Mouse (Mus musculus) brown adipose tissue, adult 24 weeks (tissue): ENCODE data around the gene Chtop. TPM values are rescaled to one million over a fixed set of nuclear protein-coding genes. Genes with fewer than 3 reads are reported as not detected.
A peak's percentile ranks its signal among the peaks of the same experiment; 100 is the strongest.

ENCODE experiments used
- H3K27ac ChIP-seq: fragments of 200-500 bp; replicated peaks from 2 replicates; pipeline ENCODE4 v1.5.1; 2012; ENCODE audit warnings: low read depth, mild to moderate bottlenecking, low read length
- H3K4me1 ChIP-seq: fragments of 200-500 bp; 2 replicates; pipeline ENCODE4 v1.6.1; 2012; ENCODE audit warnings: low read length, mixed read lengths; ENCODE audit not compliant: control insufficient read depth, insufficient read depth, insufficient read length
- H3K4me3 ChIP-seq: fragments of 200-500 bp; 2 replicates; pipeline ENCODE4 v1.5.1; 2012; ENCODE audit warnings: low read depth, mild to moderate bottlenecking, low read length, moderate library complexity; ENCODE audit not compliant: insufficient read depth
- polyA plus RNA-seq: library from polyadenylated mRNA; stranded (reverse); fragments of >200 nt; gene quantifications from 2 replicates; pipeline ENCODE4 v1.2.4, GENCODE M21; 2012; ENCODE audit not compliant: missing spikeins, insufficient read depth, insufficient read length

The Chtop gene
- polyA plus RNA-seq, 1 experiment: 39.6 TPM

GRCm38 (mm10) chr3:90517711-90518110 lies 8.4 kb upstream of the Chtop start:
- peaks cover 24% of the 10 kb centered on the region for H3K4me1 ChIP-seq
- H3K27ac ChIP-seq: no peak overlapping the region
- no peak overlapping the region for H3K4me3 ChIP-seq

- Histone ChIP-seq H3K27ac (peak overlapping the region; percentile 60), H3K4me3 (peak overlapping the region; percentile 77)
Measured at GRCm38 (mm10) chr3:90515789-90516188, 6.5 kb upstream of the Chtop start.

DNA sequence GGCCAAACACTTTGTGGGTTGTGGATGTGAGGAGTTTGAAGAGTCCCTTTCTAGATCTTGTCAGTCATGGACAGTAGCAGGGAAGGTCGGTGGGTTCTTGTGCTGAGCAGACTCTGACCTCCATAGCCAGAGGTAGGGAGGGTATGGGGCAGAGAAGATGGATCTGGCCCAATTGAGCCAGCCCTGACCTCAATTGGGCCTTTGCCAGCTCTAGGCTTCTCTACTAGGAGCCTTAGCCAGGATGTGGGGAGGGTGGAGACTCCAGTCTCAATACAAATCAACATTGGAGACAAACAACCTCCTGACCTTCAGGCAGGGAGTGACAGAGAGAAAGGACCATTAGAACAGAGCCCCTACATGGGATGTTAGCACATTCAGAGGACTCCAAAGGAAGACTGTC lies 5.9 kb upstream of the Chtop start:
- Histone ChIP-seq H3K4me1 (peaks cover 29% of the 10 kb centered on the region), H3K27ac (peak overlapping the region; percentile 92), H3K4me3 (peak overlapping the region; percentile 77)

More at GRCm38 (mm10) chr3:90515789-90516188, 6.5 kb upstream of the Chtop start:
- peaks cover 29% of the 10 kb centered on the region for H3K4me1 ChIP-seq

GRCm38 (mm10) chr3:90514691-90515090 lies 5.4 kb upstream of the Chtop start:
- Histone ChIP-seq H3K4me3 (peak overlapping the region; percentile 77), H3K27ac (peak overlapping the region; percentile 95), H3K4me1 (peaks cover 29% of the 10 kb centered on the region)

- H3K4me3 ChIP-seq: peak within 1 kb of the TSS; percentile 77
- peak within 1 kb of the TSS; percentile 95 for H3K27ac ChIP-seq
- peaks cover 29% of the 10 kb centered on the region for H3K4me1 ChIP-seq
Measured at GRCm38 (mm10) chr3:90513796-90514590, 4.7 kb upstream of the Chtop start, which contains the start of the genes S100a1 and S100a13. Gene S100a1, minus strand, starts transcription at chr3:90514392. Gene S100a13, plus strand, starts transcription at chr3:90514435.

DNA sequence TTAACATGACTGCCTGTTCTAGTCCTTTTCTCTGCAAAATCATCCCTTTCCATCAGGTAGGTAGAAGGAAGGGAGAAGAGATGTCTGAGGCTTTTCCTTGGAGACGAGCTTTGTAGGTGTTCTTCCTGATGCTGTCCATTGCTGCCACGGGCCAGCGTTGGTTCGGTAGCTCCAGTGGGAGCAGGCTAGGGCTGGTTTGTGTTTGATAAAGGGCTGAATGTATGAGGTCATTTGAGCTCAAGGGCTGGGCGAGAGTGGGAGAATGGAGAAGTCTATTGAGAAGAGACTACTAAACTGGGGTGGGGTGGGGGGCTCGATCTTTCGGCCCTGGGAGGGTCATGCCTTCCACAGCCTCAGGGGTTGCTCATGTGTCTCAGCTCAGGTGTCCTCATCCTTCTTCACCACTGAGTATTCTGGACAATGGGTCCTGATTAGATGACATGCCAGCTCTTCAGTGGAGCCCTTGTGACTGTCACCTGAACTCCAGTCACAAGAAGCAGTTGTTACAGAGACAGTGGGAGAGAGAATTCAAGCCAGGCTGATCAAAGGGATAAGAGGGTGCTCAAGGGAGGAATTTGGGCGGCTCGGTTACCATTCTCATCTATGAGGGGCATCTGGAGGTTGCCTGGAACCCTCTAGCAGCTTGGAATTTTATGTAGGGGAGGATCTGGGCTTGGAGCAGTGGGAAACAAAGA lies 3.8 kb upstream of the Chtop start:
- peaks cover 30% of the 10 kb centered on the region for H3K4me1 ChIP-seq
- peak overlapping the region; percentile 77 for H3K4me3 ChIP-seq
- peak overlapping the region; percentile 95 for H3K27ac ChIP-seq

DNA sequence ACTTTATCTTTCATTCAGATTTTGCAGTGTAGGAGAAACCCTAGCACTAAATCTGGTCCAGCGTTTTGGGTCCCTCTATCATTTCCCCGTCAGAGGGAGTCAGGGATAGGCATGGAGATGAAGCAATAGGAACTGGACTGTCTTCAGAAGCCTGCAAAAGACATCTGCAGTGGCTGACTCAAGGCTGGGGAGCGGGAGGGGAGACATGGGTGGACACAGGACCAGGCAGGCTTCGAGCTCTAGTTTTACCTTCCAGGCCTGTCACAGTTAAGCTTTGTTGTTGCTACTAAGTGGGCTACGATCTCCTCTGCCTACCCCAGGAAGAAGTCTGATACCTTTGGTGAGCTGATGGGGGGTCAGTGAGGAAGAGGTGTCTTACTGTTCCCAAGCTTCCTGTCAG lies 3.0 kb upstream of the Chtop start:
- Histone ChIP-seq H3K27ac (no peak overlapping the region), H3K4me1 (peaks cover 28% of the 10 kb centered on the region), H3K4me3 (no peak overlapping the region)

DNA sequence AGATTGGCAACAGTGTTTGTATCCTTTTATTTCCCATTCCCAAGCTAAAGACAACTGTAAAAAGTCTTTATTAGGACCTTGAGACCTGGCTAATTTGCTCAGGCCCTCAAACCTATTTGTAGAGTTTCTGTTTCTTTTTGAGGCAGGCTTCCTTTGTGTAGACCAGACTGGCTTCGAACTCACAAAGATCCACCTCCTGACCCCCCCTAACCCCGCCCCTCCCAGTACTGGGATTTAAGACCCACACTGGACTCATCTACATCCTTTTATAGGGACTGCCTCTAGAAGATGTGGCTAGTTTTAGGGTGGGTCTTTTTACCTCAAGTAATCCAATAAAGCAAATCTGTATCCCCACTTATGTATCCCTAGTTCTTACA lies 437 bp upstream of the Chtop start:
- H3K4me1 ChIP-seq: peaks cover 19% of the 10 kb centered on the region
- peak overlapping the region; percentile 70 for H3K27ac ChIP-seq
- H3K4me3 ChIP-seq: no peak overlapping the region

DNA sequence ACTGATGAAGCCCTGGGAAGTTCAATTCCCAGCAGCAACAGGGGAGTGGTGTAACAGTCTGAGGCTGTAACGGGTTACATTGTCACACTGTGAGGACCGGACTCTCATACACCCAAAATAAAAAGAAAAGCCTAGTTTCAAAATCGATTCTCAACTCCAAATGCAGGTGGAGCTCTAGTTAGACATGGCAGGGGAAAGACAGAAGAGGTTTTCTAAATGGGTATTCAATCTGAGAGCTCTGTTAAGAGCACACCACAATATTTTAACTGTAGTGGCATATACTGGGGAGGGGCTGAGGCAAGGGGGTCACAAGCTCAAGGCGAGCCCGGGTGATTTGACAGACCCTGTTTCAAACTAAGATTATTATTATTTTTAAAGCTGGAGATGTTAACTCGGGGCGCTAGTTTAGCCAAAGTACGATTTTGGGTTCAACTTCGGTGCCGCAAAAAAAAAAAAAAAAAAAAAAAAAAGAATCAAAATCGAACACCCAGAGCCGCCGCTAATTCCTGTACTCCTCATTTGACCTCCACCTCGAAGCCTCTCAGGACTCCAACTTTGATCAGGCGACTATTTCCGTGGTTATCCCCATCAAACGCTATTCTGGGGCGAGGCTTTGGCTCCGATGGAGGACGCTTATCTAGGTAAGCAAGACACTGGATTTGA lies 880 bp downstream of the Chtop start:
- Histone ChIP-seq H3K4me1 (peaks cover 17% of the 10 kb centered on the region), H3K4me3 (peak overlapping the region; percentile 89), H3K27ac (peak overlapping the region; percentile 54)

DNA sequence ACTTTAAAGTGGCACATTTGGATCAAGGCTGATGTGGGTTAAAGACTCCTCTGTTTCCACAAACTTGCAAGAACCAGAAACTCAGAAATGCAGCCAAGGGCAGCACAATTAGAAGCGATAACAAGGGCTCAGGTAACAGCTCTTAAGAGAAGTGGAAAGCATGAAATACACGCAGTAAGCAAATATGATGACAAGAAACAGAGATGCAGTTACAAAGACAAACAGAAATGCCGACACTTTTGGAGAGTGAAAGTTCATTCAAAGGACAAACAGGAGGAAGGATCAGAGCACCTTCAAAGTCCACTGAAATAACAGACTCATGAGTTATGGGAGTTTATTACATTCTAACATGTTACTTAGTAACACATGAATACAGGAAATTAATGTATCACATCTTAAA lies 2.9 kb downstream of the Chtop start:
- Histone ChIP-seq H3K4me1 (0 out of 2 replicates have a peak, but pooled peaks cover 6% of the 10 kb centered on the region), H3K27ac (no peak overlapping the region), H3K4me3 (no peak overlapping the region)

GRCm38 (mm10) chr3:90505216-90505615 lies 4.1 kb downstream of the Chtop start:
- Histone ChIP-seq H3K4me3 (no peak overlapping the region), H3K27ac (no peak overlapping the region), H3K4me1 (0 out of 2 replicates have a peak, but pooled peaks cover 6% of the 10 kb centered on the region)

GRCm38 (mm10) chr3:90503444-90503843 lies 5.9 kb downstream of the Chtop start:
- Histone ChIP-seq H3K4me3 (no peak overlapping the region), H3K4me1 (0 out of 2 replicates have a peak, but pooled peaks cover 6% of the 10 kb centered on the region), H3K27ac (no peak overlapping the region)

DNA sequence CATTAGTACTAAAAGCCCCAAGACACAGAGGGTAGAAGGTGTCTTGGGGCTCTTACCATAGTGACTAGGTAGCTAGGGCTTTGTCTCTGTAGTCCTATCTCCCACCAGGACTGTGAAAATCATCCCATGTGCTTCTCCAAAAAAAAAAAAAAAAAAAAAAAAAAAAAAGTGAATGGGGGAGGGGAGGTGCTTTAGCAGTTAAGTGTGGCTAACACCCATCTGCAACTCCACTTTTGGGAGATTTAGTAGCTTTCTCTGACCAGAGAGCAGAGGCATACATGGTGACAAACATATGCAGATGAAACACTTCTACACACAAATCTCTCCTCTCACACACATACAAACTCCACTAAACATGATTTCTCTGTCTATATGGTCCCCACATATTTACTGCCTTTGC lies 11.7 kb downstream of the Chtop start:
- Histone ChIP-seq H3K4me1 (no peaks in the 10 kb centered on the region), H3K27ac (no peak overlapping the region), H3K4me3 (no peak overlapping the region)

DNA sequence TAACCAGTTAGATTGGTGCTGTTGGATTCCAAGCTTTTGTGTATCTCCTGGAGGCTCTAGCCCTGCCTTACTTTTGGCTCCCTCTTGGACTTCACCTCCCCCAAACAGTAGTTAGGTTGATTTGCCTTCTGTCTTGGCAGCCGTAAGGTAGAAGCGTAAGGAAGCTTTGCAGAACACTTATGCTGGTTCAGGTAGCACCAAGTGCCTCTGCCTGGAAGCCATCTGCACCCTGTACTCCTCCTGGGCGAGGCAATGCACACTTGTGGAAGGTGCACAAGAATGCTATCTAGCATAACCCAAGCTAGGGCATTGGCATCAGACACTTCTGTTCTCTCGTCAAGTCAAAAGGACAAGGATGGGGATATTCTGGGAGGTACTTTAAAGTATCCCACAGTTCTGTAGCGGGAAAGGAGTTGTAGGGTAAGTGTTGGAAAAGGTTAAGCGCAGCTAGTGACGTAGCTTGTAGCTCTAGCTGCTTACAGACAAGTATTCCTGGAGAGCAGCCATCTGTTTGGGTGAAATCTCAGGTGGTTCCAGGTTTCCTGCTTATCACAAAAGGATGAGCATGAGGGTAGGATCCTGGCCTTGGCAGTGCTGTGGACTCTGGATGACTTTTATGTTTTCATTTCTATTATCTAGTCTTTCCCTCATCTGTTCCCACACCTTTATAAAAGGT lies 13.3 kb downstream of the Chtop start:
- Histone ChIP-seq H3K4me1 (no peaks in the 10 kb centered on the region), H3K4me3 (no peak overlapping the region), H3K27ac (no peak overlapping the region)
